Mouse (Mus musculus) lung, adult 2 months (tissue): ENCODE results near the gene Mrpl35.

Experiments
- CTCF ChIP-seq: fragments of 200-500 bp; IDR thresholded peaks from 2 replicates; pipeline ENCODE4 v1.5.1; 2011; ENCODE audit warnings: mild to moderate bottlenecking, low read length, control low read depth; ENCODE audit not compliant: insufficient read depth
- POLR2A ChIP-seq: fragments of 200-500 bp; IDR thresholded peaks from 2 replicates; pipeline ENCODE4 v1.6.1; 2011; ENCODE audit warnings: low read depth, mild to moderate bottlenecking, control low read depth, low read length, borderline replicate concordance; ENCODE audit errors: extremely low read depth

DNA sequence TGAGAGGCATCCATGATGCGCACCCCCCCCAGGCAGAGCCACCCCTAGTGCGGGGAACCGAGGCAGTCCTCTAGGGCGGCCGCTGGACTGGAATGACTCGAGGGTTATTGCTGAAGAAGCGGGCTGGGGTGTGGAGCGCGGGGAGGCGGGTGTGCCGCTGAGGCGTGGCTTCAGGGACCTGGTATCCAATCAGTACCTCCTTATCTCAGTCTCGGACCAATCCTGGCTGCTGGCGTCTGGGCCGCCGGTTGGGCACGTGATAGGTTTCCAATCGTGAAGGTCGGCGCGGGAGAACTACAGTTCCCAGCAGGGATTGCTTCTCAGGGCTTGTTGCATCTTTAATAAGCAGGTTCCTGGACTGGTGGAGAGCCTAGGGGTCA lies 4.8 kb upstream of the Mrpl35 start:
- TF ChIP-seq CTCF (no peak), POLR2A (no peak)
